Mouse (Mus musculus): ENCODE data around the gene Pcif1.

DNA sequence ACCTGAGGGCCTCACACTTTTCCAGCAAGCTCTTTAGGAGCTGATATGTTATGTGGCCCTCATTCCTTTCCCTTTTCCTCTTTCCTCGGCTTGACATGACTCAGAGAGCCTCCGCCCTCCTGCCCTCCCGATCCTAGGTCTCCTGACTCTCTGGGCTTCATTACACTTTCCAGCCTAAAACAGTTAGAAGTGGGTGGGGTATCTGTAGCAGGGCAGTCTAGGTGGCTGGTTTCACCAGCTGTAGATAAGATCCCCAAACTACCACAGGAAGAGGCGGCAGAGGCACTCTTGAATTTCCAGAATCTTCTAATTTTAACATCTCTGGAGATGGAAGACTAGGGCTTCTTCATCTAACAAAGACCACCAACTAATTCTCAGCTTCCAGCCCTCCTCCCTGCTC, 14.5 kb upstream of the Pcif1 start:
- TF ChIP-seq POLR2A (IDR thresholded peaks at IDR 0.05; ENCODE audit: extremely low read depth, insufficient read depth, low read length) (no peak), CTCF (IDR thresholded peaks at IDR 0.05; ENCODE audit: extremely low read depth, insufficient read depth, low read length) (no peak)

Measured in cortical plate, adult 2 months (tissue).